In genomic region chr8:111676237-111676636, GRCm38 (mm10) we compare ENCODE assay signal across 11 mouse cellular contexts. TPM values are rescaled to one million over a fixed set of nuclear protein-coding genes. Genes with fewer than 3 reads are reported as not detected.
DNase-seq lines count a peak whose midpoint lies in the region; ATAC-seq and TF ChIP-seq lines count a peak whose summit lies in the region.
"Had no signal": no experiment of that assay in that cellular context is flagged by ENCODE, and none has a peak within 500 bp of the region (broad histone marks: within the 10 kb centered on the region; RNA-seq: fewer than 3 reads in every experiment).

No protein-coding gene starts in this region.

- no peak for TF ChIP-seq EP300 in lung, postnatal 0 days (IDR thresholded peaks at IDR 0.05)
- no peak for TF ChIP-seq EP300 in stomach, postnatal 0 days (optimal IDR thresholded peaks at IDR 0.05)

- H3K9ac ChIP-seq in lung, postnatal 0 days (replicated peaks; ENCODE audit: low read depth): no peak overlapping the region
- no peak overlapping the region for H3K9ac ChIP-seq in stomach, postnatal 0 days (ENCODE audit: low read length)

- peak; percentile 55 for TF ChIP-seq CTCF in lung, postnatal 0 days (IDR thresholded peaks at IDR 0.05)
- TF ChIP-seq CTCF in stomach, postnatal 0 days (IDR thresholded peaks at IDR 0.05; ENCODE audit: low read depth): peak; percentile 62

- no peaks in the 10 kb centered on the region for H3K9me3 ChIP-seq in lung, postnatal 0 days (ENCODE audit: low read length)
- no peaks in the 10 kb centered on the region for H3K9me3 ChIP-seq in stomach, postnatal 0 days (ENCODE audit: control insufficient read depth, low read length)

- no peaks in the 10 kb centered on the region for H3K27me3 ChIP-seq in lung, postnatal 0 days (replicated peaks; ENCODE audit: insufficient read depth, low read length)
- no peaks in the 10 kb centered on the region for H3K27me3 ChIP-seq in stomach, postnatal 0 days (ENCODE audit: control insufficient read depth, insufficient read depth, low read length)

- no peaks in the 10 kb centered on the region for H3K36me3 ChIP-seq in lung, postnatal 0 days (ENCODE audit: insufficient read depth, low read length)
- H3K36me3 ChIP-seq in stomach, postnatal 0 days (ENCODE audit: control insufficient read depth, insufficient read depth, low read length): no peaks in the 10 kb centered on the region

- H3K27ac ChIP-seq in lung, postnatal 0 days (ENCODE audit: low read length): no peak overlapping the region
- H3K27ac ChIP-seq in stomach, postnatal 0 days (replicated peaks): no peak overlapping the region

- WGBS in lung, postnatal 0 days: 72% methylated on average over 8 of the region's 8 CpGs
- WGBS in stomach, postnatal 0 days: 77% methylated on average over 8 of the region's 8 CpGs

- no peak overlapping the region for H3K4me3 ChIP-seq in lung, postnatal 0 days (ENCODE audit: low read depth, low read length)
- H3K4me3 ChIP-seq in stomach, postnatal 0 days (ENCODE audit: low read depth, low read length): no peak overlapping the region

- no peak for ATAC-seq in lung, postnatal 0 days
- no peak for ATAC-seq in stomach, postnatal 0 days (ENCODE audit: low FRiP score, low TSS enrichment)
- no peak for ATAC-seq in megakaryocyte-erythroid progenitor cell, adult 5-6 weeks (replicated peaks; ENCODE audit: low FRiP score, low TSS enrichment, poor library complexity, severe bottlenecking)

- no peaks in the 10 kb centered on the region for H3K4me1 ChIP-seq in lung, postnatal 0 days (ENCODE audit: insufficient read depth, low read depth, low read length)
- H3K4me1 ChIP-seq in stomach, postnatal 0 days (replicated peaks; ENCODE audit: control insufficient read depth, insufficient read depth): no peaks in the 10 kb centered on the region

- peak; percentile 22 to 26 for DNase-seq in cerebellum, postnatal 10 days
- no peak for DNase-seq in cerebellum, postnatal 4 days (ENCODE audit: low spot score in 2 of 2)
- no peak for DNase-seq in lung, postnatal 0 days (ENCODE audit: low spot score)
- DNase-seq in lung, adult 18-20 months: no peak
- DNase-seq in T-cell, adult 2 months (ENCODE audit: low spot score): peak; percentile 13
- DNase-seq in stomach, postnatal 0 days (ENCODE audit: low spot score): no peak
- DNase-seq in right cerebral cortex, adult 18-20 months: no peak
- DNase-seq: embryo, embryonic 11 days had no signal

- no peak overlapping the region for H3K4me2 ChIP-seq in lung, postnatal 0 days (replicated peaks; ENCODE audit: low read depth, low read length)
- H3K4me2 ChIP-seq in stomach, postnatal 0 days (replicated peaks; ENCODE audit: low read depth): no peak overlapping the region

RNA-seq across cellular contexts. Expression of gene Ctrb1, which starts 14.6 kb away (rescaled TPM):
- not detected in 2 replicates for polyA plus RNA-seq in lung, postnatal 0 days (2015; fragmentation: Nextera tagmentation; extraction: Ambion mirVana)
- polyA plus RNA-seq in stomach, postnatal 0 days (2015; fragmentation: Nextera tagmentation; extraction: Ambion mirVana): 20.2 and 24.1 TPM in 2 replicates
- total RNA-seq in megakaryocyte-erythroid progenitor cell, adult 5-6 weeks (2014; fragmentation: Nextera tagmentation): not detected in 2 replicates
- not detected in 2 replicates for total RNA-seq in megakaryocyte-erythroid progenitor cell, adult 5-6 weeks (2017)
- total RNA-seq: heart, postnatal 25 days; left cerebral cortex, postnatal 14 days had no signal

RNA-seq across cellular contexts. Expression of gene Zfp1, which starts 33.0 kb away (rescaled TPM):
- polyA plus RNA-seq in lung, postnatal 0 days (2015; fragmentation: Nextera tagmentation; extraction: Ambion mirVana): 11.1 and 11.5 TPM in 2 replicates
- polyA plus RNA-seq in stomach, postnatal 0 days (2015; fragmentation: Nextera tagmentation; extraction: Ambion mirVana): 10.5 and 10.9 TPM in 2 replicates
- total RNA-seq in megakaryocyte-erythroid progenitor cell, adult 5-6 weeks (2014; fragmentation: Nextera tagmentation): 13.5 and 13.9 TPM in 2 replicates
- total RNA-seq in megakaryocyte-erythroid progenitor cell, adult 5-6 weeks (2017): 3.6 and 11.5 TPM in 2 replicates

RNA-seq across cellular contexts. Expression of gene Ldhd, which starts 46.1 kb away (rescaled TPM):
- 1.6 and 1.7 TPM in 2 replicates for polyA plus RNA-seq in lung, postnatal 0 days (2015; fragmentation: Nextera tagmentation; extraction: Ambion mirVana)
- 5.3 and 5.6 TPM in 2 replicates for polyA plus RNA-seq in stomach, postnatal 0 days (2015; fragmentation: Nextera tagmentation; extraction: Ambion mirVana)
- 0.15 and 1.1 TPM in 2 replicates for total RNA-seq in megakaryocyte-erythroid progenitor cell, adult 5-6 weeks (2014; fragmentation: Nextera tagmentation)
- 0.09 and 0.15 TPM in 2 replicates for total RNA-seq in megakaryocyte-erythroid progenitor cell, adult 5-6 weeks (2017)

Comparison
In these comparisons a context has a peak if more than half of its experiments do, and no peak if none do; other contexts are left out.
1. DNase-seq: peak in cerebellum, postnatal 10 days (2 of 2) and T-cell, adult 2 months (single experiment); none in cerebellum, postnatal 4 days (0 of 2), lung, postnatal 0 days (single experiment), lung, adult 18-20 months (0 of 2), stomach, postnatal 0 days (single experiment) and right cerebral cortex, adult 18-20 months (single experiment).
2. RNA of gene Ctrb1, which starts 14.6 kb away (polyA plus RNA-seq): 20.2 to 24.1 TPM in stomach, postnatal 0 days; not detected in lung, postnatal 0 days; every median in the first group is over 10 times any median in the second.